Mouse (Mus musculus) small intestine, adult 2 months (tissue): ENCODE measurements around the gene Nipal4.

Experiments
- CTCF ChIP-seq: fragments of 200-500 bp; IDR thresholded peaks from 2 replicates; pipeline ENCODE4 v1.5.1; 2012; ENCODE audit warnings: low read depth, mild to moderate bottlenecking, control low read depth, inconsistent platforms, low read length, moderate library complexity, mixed read lengths; ENCODE audit not compliant: insufficient replicate concordance, insufficient read length; ENCODE audit errors: extremely low read depth
- POLR2A ChIP-seq: fragments of 200-500 bp; IDR thresholded peaks from 2 replicates; pipeline ENCODE4 v1.6.1; 2012; ENCODE audit warnings: low read depth, mild to moderate bottlenecking, control low read depth, inconsistent platforms, low read length, moderate library complexity

DNA sequence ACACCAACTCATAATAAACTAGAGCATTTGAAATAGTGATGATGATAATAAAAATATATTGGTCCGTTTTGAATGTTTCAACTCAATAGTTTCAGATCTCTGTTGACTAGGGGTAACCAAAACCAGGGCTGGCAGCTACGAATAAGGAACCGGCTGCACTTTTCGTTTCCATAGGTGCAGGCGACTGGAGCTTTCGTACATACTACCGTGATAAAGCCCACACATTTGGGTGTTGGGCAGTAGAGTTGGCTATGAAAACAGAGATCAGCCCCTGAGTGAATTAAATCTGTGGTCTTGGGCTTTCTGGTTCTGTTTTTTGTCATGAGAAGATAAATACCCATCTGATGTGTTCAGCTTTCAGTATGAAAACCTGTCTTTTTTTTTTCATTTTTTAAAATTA is 40.0 kb downstream of the Nipal4 start:
- no peak for TF ChIP-seq POLR2A
- no peak for TF ChIP-seq CTCF
